Mouse (Mus musculus): ENCODE measurements around the gene Mvb12b.
"Not testable (repeated sequence)": the region's sequence is repeated elsewhere in the genome, so short reads cannot be mapped to it uniquely, and the experiment has no call there.

The Mvb12b gene

GRCm38 (mm10) chr2:33887328-33888099 lies at the start of gene Mvb12b:
TSS of gene Mvb12b (minus strand) at chr2:33887946.
- in situ Hi-C loops (cut with MboI; ENCODE audit: low pct_unique_long_range_greater_than_20kb in 1 of 2, low sequenced_read_pairs in 2 of 2, unreplicated experiment in 1 of 2): no loop called here

DNA sequence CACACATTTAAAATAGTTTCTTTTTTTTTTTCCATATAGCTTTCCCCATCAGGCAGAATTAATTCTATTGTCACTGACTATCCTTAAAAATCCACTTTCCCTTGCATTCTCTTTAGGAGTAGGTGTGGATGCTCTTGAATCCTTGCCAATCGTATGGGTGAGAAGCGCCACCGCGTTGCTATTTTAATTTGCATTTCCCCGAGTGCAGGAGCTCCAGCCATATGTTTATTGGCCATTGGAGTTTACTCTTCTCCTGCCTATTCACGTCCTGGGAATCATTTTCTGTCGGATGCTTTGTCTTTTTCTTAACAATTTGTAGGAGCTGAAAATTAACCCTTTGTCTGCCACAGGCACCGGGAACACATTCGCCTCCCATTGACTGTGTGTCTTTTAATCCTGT lies 48.0 kb upstream of the Mvb12b start:
- in situ Hi-C loops (cut with MboI; ENCODE audit: low pct_unique_long_range_greater_than_20kb in 1 of 2, low sequenced_read_pairs in 2 of 2, unreplicated experiment in 1 of 2): no loop called here

- in situ Hi-C loops (cut with MboI; ENCODE audit: low pct_unique_long_range_greater_than_20kb in 1 of 2, low sequenced_read_pairs in 2 of 2, unreplicated experiment in 1 of 2): no loop called here
These were observed 46.1 kb upstream of the Mvb12b start for GRCm38 (mm10) chr2:33933606-33934510.

- in situ Hi-C loops (cut with MboI; ENCODE audit: low pct_unique_long_range_greater_than_20kb in 1 of 2, low sequenced_read_pairs in 2 of 2, unreplicated experiment in 1 of 2): no loop called here
These were observed 43.4 kb upstream of the Mvb12b start for GRCm38 (mm10) chr2:33931161-33931560.

- in situ Hi-C loops (cut with MboI; ENCODE audit: low pct_unique_long_range_greater_than_20kb in 1 of 2, low sequenced_read_pairs in 2 of 2, unreplicated experiment in 1 of 2): no loop called here
These were observed 37.5 kb upstream of the Mvb12b start for GRCm38 (mm10) chr2:33925288-33925687.

DNA sequence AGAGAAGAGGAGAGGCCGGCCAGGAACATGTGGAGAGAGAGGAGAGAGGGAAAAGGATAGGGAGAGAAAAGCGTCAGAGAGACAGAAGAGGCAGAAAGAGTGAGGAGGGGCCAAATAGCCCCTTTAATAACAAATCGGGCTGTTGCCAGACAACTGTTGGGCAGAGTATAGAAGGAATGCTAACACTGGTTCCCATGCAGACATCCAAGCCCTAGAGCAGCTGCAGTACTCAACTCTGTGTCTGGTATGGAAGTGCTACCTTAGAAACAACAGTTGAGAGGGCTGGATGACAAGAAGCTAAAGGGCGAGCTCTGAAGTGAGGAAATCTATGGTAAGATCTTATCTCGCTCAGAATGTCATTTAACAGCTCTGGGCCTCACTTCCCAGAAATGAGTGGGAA lies 35.7 kb upstream of the Mvb12b start:
- in situ Hi-C loops (cut with MboI; ENCODE audit: low pct_unique_long_range_greater_than_20kb in 1 of 2, low sequenced_read_pairs in 2 of 2, unreplicated experiment in 1 of 2): no loop called here

DNA sequence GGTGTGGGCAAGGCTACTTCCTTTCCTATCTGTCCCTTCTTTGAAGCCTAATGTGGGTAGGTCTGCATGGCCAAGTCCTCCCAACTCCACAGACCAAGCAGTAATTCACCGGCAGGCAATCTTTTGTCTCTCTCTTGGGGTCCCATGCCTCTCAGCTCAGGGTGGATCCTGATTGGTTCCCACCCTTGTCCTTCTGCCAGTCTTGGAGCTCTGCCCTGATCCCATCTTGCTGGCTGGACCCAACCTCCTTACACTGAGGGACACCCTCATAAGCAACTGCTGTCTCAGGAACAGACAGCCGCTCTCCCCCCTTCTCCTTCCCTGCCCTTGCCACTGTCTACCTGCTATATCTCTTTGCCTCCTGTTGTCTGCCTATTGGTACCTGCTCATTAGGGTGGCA lies 34.7 kb upstream of the Mvb12b start:
- in situ Hi-C loops (cut with MboI; ENCODE audit: low pct_unique_long_range_greater_than_20kb in 1 of 2, low sequenced_read_pairs in 2 of 2, unreplicated experiment in 1 of 2): no loop called here

GRCm38 (mm10) chr2:33919934-33920615 lies 32.3 kb upstream of the Mvb12b start:
- in situ Hi-C loops (cut with MboI; ENCODE audit: low pct_unique_long_range_greater_than_20kb in 1 of 2, low sequenced_read_pairs in 2 of 2, unreplicated experiment in 1 of 2): no loop called here

- in situ Hi-C loops (cut with MboI; ENCODE audit: low pct_unique_long_range_greater_than_20kb in 1 of 2, low sequenced_read_pairs in 2 of 2, unreplicated experiment in 1 of 2): no loop called here
These were observed 31.1 kb upstream of the Mvb12b start for GRCm38 (mm10) chr2:33918824-33919223.

- in situ Hi-C loops (cut with MboI; ENCODE audit: low pct_unique_long_range_greater_than_20kb in 1 of 2, low sequenced_read_pairs in 2 of 2, unreplicated experiment in 1 of 2): no loop called here
These were observed 30.6 kb upstream of the Mvb12b start for GRCm38 (mm10) chr2:33918318-33918717.

DNA sequence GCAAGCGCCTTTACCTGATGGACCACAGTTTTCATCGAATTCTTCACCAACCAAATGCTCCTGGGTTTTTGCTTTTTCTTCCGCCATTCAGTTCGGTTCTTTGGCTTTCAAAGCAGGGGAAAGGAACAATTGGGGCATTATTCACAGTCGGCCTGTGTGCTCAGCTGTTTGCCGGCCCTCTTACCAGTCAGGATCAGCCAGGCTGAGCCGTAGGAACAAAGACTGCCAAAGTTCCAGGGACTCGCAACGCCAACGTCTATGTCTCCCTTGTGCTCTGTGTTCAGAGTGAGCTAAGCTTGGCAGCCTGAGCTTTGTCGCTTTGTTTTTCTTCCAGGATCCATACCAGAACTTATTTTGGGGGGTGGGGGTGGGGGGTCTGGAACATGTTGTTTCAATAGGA lies 28.9 kb upstream of the Mvb12b start:
- in situ Hi-C loops (cut with MboI; ENCODE audit: low pct_unique_long_range_greater_than_20kb in 1 of 2, low sequenced_read_pairs in 2 of 2, unreplicated experiment in 1 of 2): no loop called here

DNA sequence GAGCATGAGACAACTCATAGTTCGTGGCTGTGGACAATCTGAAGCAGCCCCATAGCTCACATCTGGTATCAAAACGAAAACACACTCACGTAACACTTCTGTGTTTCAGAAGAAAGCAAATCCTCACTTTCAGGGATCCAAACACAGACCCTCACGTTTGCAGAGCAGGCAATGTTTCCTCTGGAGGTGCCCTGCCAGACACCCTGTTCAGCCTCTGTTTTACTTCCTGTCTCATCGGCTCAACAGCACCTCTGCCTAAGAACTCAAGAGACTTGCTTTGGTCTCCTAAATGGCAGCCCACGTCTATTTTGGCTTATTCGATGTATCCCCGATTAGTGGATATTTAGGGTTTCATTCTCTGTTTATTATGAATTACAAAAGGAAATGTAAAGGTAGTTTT lies 27.3 kb upstream of the Mvb12b start:
- in situ Hi-C loops (cut with MboI; ENCODE audit: low pct_unique_long_range_greater_than_20kb in 1 of 2, low sequenced_read_pairs in 2 of 2, unreplicated experiment in 1 of 2): no loop called here

- in situ Hi-C loops (cut with MboI; ENCODE audit: low pct_unique_long_range_greater_than_20kb in 1 of 2, low sequenced_read_pairs in 2 of 2, unreplicated experiment in 1 of 2): no loop called here
These were observed 26.6 kb upstream of the Mvb12b start for GRCm38 (mm10) chr2:33914334-33914733.

DNA sequence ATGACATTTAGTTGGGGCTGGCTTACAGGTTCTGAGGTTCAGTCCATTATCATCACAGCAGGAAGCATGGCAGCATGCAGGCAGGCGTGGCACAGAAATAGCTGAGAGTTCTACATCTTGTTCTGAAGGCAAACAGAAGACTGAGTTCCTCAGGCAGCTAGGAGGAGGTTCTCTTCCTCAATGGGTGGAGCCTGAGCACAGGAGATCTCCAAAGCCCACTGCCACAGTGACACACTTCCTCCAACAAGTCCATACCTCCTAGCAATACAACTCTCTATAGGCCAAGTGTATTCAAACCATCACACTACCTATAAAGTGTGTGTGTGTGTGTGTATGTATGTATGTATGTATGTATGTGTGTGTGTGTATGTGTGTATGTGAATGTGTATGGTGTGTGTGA lies 25.9 kb upstream of the Mvb12b start:
- in situ Hi-C loops (cut with MboI; ENCODE audit: low pct_unique_long_range_greater_than_20kb in 1 of 2, low sequenced_read_pairs in 2 of 2, unreplicated experiment in 1 of 2): not testable (repeated sequence)

- in situ Hi-C loops (cut with MboI; ENCODE audit: low pct_unique_long_range_greater_than_20kb in 1 of 2, low sequenced_read_pairs in 2 of 2, unreplicated experiment in 1 of 2): no loop called here
These were observed 25.0 kb upstream of the Mvb12b start for GRCm38 (mm10) chr2:33912741-33913140.

GRCm38 (mm10) chr2:33908374-33908773 lies 20.6 kb upstream of the Mvb12b start:
- in situ Hi-C loops (cut with MboI; ENCODE audit: low pct_unique_long_range_greater_than_20kb in 1 of 2, low sequenced_read_pairs in 2 of 2, unreplicated experiment in 1 of 2): no loop called here

- in situ Hi-C loops (cut with MboI; ENCODE audit: low pct_unique_long_range_greater_than_20kb in 1 of 2, low sequenced_read_pairs in 2 of 2, unreplicated experiment in 1 of 2): no loop called here
These were observed 19.4 kb upstream of the Mvb12b start for GRCm38 (mm10) chr2:33907174-33907573.

DNA sequence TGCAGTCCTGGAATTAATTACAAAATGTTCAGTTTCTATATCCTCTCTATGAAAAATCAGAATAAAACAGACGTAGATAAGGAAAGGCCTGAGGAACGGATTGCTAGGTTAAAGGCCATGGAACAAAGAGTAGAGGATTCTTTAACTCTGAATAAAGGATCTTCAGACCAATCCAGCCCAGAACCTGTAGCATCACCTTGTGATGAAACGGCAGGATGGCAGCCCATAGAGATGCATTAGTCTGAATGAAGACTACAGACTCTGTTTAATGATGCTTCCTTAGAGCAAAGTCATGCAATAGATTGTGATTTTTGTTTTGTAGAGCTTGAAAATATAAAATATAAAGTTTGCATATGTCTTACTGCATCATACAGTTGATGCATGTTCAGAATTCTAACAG lies 8.1 kb upstream of the Mvb12b start:
- in situ Hi-C loops (cut with MboI; ENCODE audit: low pct_unique_long_range_greater_than_20kb in 1 of 2, low sequenced_read_pairs in 2 of 2, unreplicated experiment in 1 of 2): no loop called here

DNA sequence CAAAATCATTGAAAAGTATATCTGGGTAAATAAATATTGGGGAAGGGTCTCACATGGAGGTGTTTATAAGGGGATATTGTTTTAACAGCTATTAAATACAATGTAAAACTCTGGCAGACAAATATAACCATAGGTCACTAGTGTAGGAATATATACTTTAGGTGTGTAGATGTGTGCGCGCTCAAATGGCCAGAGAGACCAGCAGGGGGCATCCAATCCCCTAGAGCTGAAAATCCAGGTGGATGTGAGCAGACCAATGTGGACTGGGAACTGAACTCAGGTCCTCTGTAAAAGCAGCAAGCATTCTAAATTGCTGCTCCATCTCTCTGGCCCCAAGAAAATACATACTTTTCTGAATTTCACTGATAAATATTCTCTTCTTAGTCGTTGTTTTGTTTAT lies 5.4 kb upstream of the Mvb12b start:
- in situ Hi-C loops (cut with MboI; ENCODE audit: low pct_unique_long_range_greater_than_20kb in 1 of 2, low sequenced_read_pairs in 2 of 2, unreplicated experiment in 1 of 2): no loop called here

Data from mouse embryonic stem cell (cell line).